Mouse (Mus musculus): Measurements from ENCODE around the gene Gm20388.

- TF ChIP-seq POLR2A (IDR thresholded peaks at IDR 0.05; ENCODE audit: extremely low read depth, insufficient read depth, low read length), result no peak
- TF ChIP-seq CTCF (IDR thresholded peaks at IDR 0.05; ENCODE audit: extremely low read depth, insufficient read depth, low read length), result no peak
Observed at GRCm38 (mm10) chr8:120231870-120232269, 321.2 kb downstream of the Gm20388 start.

Measured in cortical plate, adult 2 months (tissue).